8 mouse cellular contexts compared by ENCODE assay signal in genomic region chr8:71462786-71463185, GRCm38 (mm10). TPM values are rescaled to one million over a fixed set of nuclear protein-coding genes. Genes with fewer than 3 reads are reported as not detected.
DNase-seq lines count a peak whose midpoint lies in the region; ATAC-seq and TF ChIP-seq lines count a peak whose summit lies in the region.

No protein-coding gene starts in this region.

- no peaks in the 10 kb centered on the region for H3K27me3 ChIP-seq in embryonic facial prominence, embryonic 15.5 days
- no peaks in the 10 kb centered on the region for H3K27me3 ChIP-seq in hindbrain, embryonic 14.5 days (ENCODE audit: control insufficient read depth, insufficient read depth, low read length)
- no peaks in the 10 kb centered on the region for H3K27me3 ChIP-seq in limb, embryonic 13.5 days
- no peaks in the 10 kb centered on the region for H3K27me3 ChIP-seq in midbrain, embryonic 14.5 days (ENCODE audit: control insufficient read depth, insufficient read depth, low read length)
- H3K27me3 ChIP-seq in thymus, adult 2 months (ENCODE audit: control insufficient read depth, insufficient read depth, low read length), result no peaks in the 10 kb centered on the region

- H3K36me3 ChIP-seq in embryonic facial prominence, embryonic 15.5 days, result peaks cover 34% of the 10 kb centered on the region
- peaks cover 35% of the 10 kb centered on the region for H3K36me3 ChIP-seq in hindbrain, embryonic 14.5 days (replicated peaks; ENCODE audit: control insufficient read depth, insufficient read depth)
- H3K36me3 ChIP-seq in limb, embryonic 13.5 days, result peaks cover 38% of the 10 kb centered on the region
- H3K36me3 ChIP-seq in midbrain, embryonic 14.5 days (ENCODE audit: control insufficient read depth, insufficient read depth, low read length), result peaks cover 37% of the 10 kb centered on the region
- H3K36me3 ChIP-seq in thymus, adult 2 months (ENCODE audit: control insufficient read depth, insufficient read depth, low read length), result peaks cover 31% of the 10 kb centered on the region

- TF ChIP-seq POLR2A in thymus, adult 2 months (IDR thresholded peaks at IDR 0.05; ENCODE audit: control insufficient read depth, extremely low read depth, insufficient read depth, low read length, poor library complexity), result peak; percentile 22; the same call in 1 of the 2 replicates

- peaks cover 40% of the 10 kb centered on the region for H3K4me1 ChIP-seq in embryonic facial prominence, embryonic 15.5 days
- H3K4me1 ChIP-seq in hindbrain, embryonic 14.5 days (replicated peaks; ENCODE audit: control insufficient read depth, insufficient read depth, low read length), result peaks cover 24% of the 10 kb centered on the region
- H3K4me1 ChIP-seq in limb, embryonic 13.5 days, result peaks cover 35% of the 10 kb centered on the region
- H3K4me1 ChIP-seq in midbrain, embryonic 14.5 days (ENCODE audit: control insufficient read depth, insufficient read depth, low read length), result peaks cover 33% of the 10 kb centered on the region
- peaks cover 30% of the 10 kb centered on the region for H3K4me1 ChIP-seq in thymus, adult 2 months (replicated peaks; ENCODE audit: control insufficient read depth, insufficient read depth, low read length)

- peak; percentile 52; the same call in 1 of the 2 replicates for TF ChIP-seq CTCF in thymus, adult 2 months (IDR thresholded peaks at IDR 0.05; ENCODE audit: borderline replicate concordance, control insufficient read depth, extremely low read depth, insufficient read depth, low read length, poor library complexity)

- H3K9me3 ChIP-seq in embryonic facial prominence, embryonic 15.5 days (replicated peaks), result no peaks in the 10 kb centered on the region
- H3K9me3 ChIP-seq in hindbrain, embryonic 14.5 days (ENCODE audit: control insufficient read depth, low read length), result no peaks in the 10 kb centered on the region
- no peaks in the 10 kb centered on the region for H3K9me3 ChIP-seq in limb, embryonic 13.5 days
- no peaks in the 10 kb centered on the region for H3K9me3 ChIP-seq in midbrain, embryonic 14.5 days (ENCODE audit: control insufficient read depth, low read length)

- WGBS in embryonic facial prominence, embryonic 15.5 days, result 5% methylated on average over 16 of the region's 16 CpGs
- 2% methylated on average over 16 of the region's 16 CpGs for WGBS in hindbrain, embryonic 14.5 days
- WGBS in limb, embryonic 13.5 days, result 5% methylated on average over 16 of the region's 16 CpGs
- 3% methylated on average over 16 of the region's 16 CpGs for WGBS in midbrain, embryonic 14.5 days
- WGBS in thymus, adult 2 months, result under 1% methylated on average over 16 of the region's 16 CpGs

- H3K27ac ChIP-seq in embryonic facial prominence, embryonic 15.5 days (replicated peaks), result 0 out of 2 replicates have a peak overlapping the region, but pooled peaks have one; percentile 94
- H3K27ac ChIP-seq in hindbrain, embryonic 14.5 days, result peak overlapping the region; percentile 64
- no peak overlapping the region for H3K27ac ChIP-seq in limb, embryonic 13.5 days
- H3K27ac ChIP-seq in midbrain, embryonic 14.5 days (replicated peaks; ENCODE audit: low read depth, low read length), result peak overlapping the region; percentile 82
- peak overlapping the region; percentile 90 for H3K27ac ChIP-seq in thymus, adult 2 months (ENCODE audit: control insufficient read depth, insufficient read depth, low read length)

- peak overlapping the region; percentile 84 for H3K4me2 ChIP-seq in embryonic facial prominence, embryonic 15.5 days (replicated peaks)
- peak overlapping the region; percentile 74 for H3K4me2 ChIP-seq in hindbrain, embryonic 14.5 days (replicated peaks)
- H3K4me2 ChIP-seq in limb, embryonic 13.5 days (replicated peaks), result peak overlapping the region; percentile 92
- H3K4me2 ChIP-seq in midbrain, embryonic 14.5 days (ENCODE audit: low read length), result peak overlapping the region; percentile 89

- peak overlapping the region; percentile 94 for H3K4me3 ChIP-seq in embryonic facial prominence, embryonic 15.5 days (replicated peaks)
- peak overlapping the region; percentile 54 for H3K4me3 ChIP-seq in hindbrain, embryonic 14.5 days (replicated peaks; ENCODE audit: low read length)
- H3K4me3 ChIP-seq in limb, embryonic 13.5 days, result peak overlapping the region; percentile 87
- H3K4me3 ChIP-seq in midbrain, embryonic 14.5 days (replicated peaks; ENCODE audit: low read depth, low read length), result peak overlapping the region; percentile 87
- H3K4me3 ChIP-seq in thymus, adult 2 months (ENCODE audit: control insufficient read depth, insufficient read depth, low read length), result peak overlapping the region; percentile 89

- peak overlapping the region; percentile 79 for H3K9ac ChIP-seq in embryonic facial prominence, embryonic 15.5 days
- peak overlapping the region; percentile 78 for H3K9ac ChIP-seq in hindbrain, embryonic 14.5 days
- H3K9ac ChIP-seq in limb, embryonic 13.5 days, result peak overlapping the region; percentile 88
- H3K9ac ChIP-seq in midbrain, embryonic 14.5 days (replicated peaks; ENCODE audit: low read length), result peak overlapping the region; percentile 89

- no peak for DNase-seq in frontal cortex, postnatal 14 days (ENCODE audit: low spot score in 2 of 2)
- peak; percentile 78 for DNase-seq in adrenal gland, postnatal 14 days
- DNase-seq in hindbrain, embryonic 14.5 days (ENCODE audit: low spot score), result no peak
- DNase-seq in midbrain, embryonic 14.5 days, result peak; percentile 62
- peak; percentile 84 for DNase-seq in thymus, adult 2 months

- peak; percentile 31 for ATAC-seq in frontal cortex, adult (ENCODE audit: low TSS enrichment)
- ATAC-seq in embryonic facial prominence, embryonic 15.5 days (ENCODE audit: insufficient number of reproducible peaks, low FRiP score, low TSS enrichment, low read depth), result no peak
- no peak for ATAC-seq in hindbrain, embryonic 14.5 days (ENCODE audit: low FRiP score)
- ATAC-seq in limb, embryonic 13.5 days (ENCODE audit: low FRiP score, low read depth), result no peak
- no peak for ATAC-seq in midbrain, embryonic 14.5 days (ENCODE audit: low FRiP score, low TSS enrichment)

RNA-seq across cellular contexts. Expression of gene Abhd8, which starts 0.7 kb away (rescaled TPM):
- 43.3 and 44.7 TPM in 2 replicates for total RNA-seq in adrenal gland, postnatal 14 days (2021)
- polyA plus RNA-seq in embryonic facial prominence, embryonic 15.5 days (2015; fragmentation: Nextera tagmentation; extraction: Ambion mirVana), result 73.2 and 77.0 TPM in 2 replicates
- 125 and 126 TPM in 2 replicates for polyA plus RNA-seq in hindbrain, embryonic 14.5 days (2014; fragmentation: Nextera tagmentation; extraction: Ambion mirVana)
- polyA plus RNA-seq in limb, embryonic 13.5 days (2015; fragmentation: Nextera tagmentation; extraction: Ambion mirVana), result 75.2 and 75.7 TPM in 2 replicates
- polyA plus RNA-seq in midbrain, embryonic 14.5 days (2014; fragmentation: Nextera tagmentation; extraction: Ambion mirVana), result 119 and 133 TPM in 2 replicates
- 282 and 336 TPM in 2 replicates for polyA plus RNA-seq in thymus, adult 2 months (2012; rRNA removed)

RNA-seq across cellular contexts. Expression of gene Mrpl34, which starts 2.0 kb away (rescaled TPM):
- 145 and 164 TPM in 2 replicates for total RNA-seq in adrenal gland, postnatal 14 days (2021)
- polyA plus RNA-seq in embryonic facial prominence, embryonic 15.5 days (2015; fragmentation: Nextera tagmentation; extraction: Ambion mirVana), result 115 and 122 TPM in 2 replicates
- 158 and 195 TPM in 2 replicates for polyA plus RNA-seq in hindbrain, embryonic 14.5 days (2014; fragmentation: Nextera tagmentation; extraction: Ambion mirVana)
- polyA plus RNA-seq in limb, embryonic 13.5 days (2015; fragmentation: Nextera tagmentation; extraction: Ambion mirVana), result 151 and 152 TPM in 2 replicates
- polyA plus RNA-seq in midbrain, embryonic 14.5 days (2014; fragmentation: Nextera tagmentation; extraction: Ambion mirVana), result 199 and 222 TPM in 2 replicates
- polyA plus RNA-seq in thymus, adult 2 months (2012; rRNA removed), result 119 and 125 TPM in 2 replicates

RNA-seq across cellular contexts. Expression of gene Dda1, which starts 6.2 kb away (rescaled TPM):
- total RNA-seq in adrenal gland, postnatal 14 days (2021), result 54.4 and 57.8 TPM in 2 replicates
- polyA plus RNA-seq in embryonic facial prominence, embryonic 15.5 days (2015; fragmentation: Nextera tagmentation; extraction: Ambion mirVana), result 105 and 112 TPM in 2 replicates
- 218 and 236 TPM in 2 replicates for polyA plus RNA-seq in hindbrain, embryonic 14.5 days (2014; fragmentation: Nextera tagmentation; extraction: Ambion mirVana)
- polyA plus RNA-seq in limb, embryonic 13.5 days (2015; fragmentation: Nextera tagmentation; extraction: Ambion mirVana), result 98.8 and 105 TPM in 2 replicates
- polyA plus RNA-seq in midbrain, embryonic 14.5 days (2014; fragmentation: Nextera tagmentation; extraction: Ambion mirVana), result 213 and 233 TPM in 2 replicates
- 201 and 216 TPM in 2 replicates for polyA plus RNA-seq in thymus, adult 2 months (2012; rRNA removed)

RNA-seq across cellular contexts. Expression of gene Ano8, which starts 23.0 kb away (rescaled TPM):
- 14.8 and 17.2 TPM in 2 replicates for total RNA-seq in adrenal gland, postnatal 14 days (2021)
- polyA plus RNA-seq in embryonic facial prominence, embryonic 15.5 days (2015; fragmentation: Nextera tagmentation; extraction: Ambion mirVana), result 3.0 and 3.7 TPM in 2 replicates
- 8.5 and 10.6 TPM in 2 replicates for polyA plus RNA-seq in hindbrain, embryonic 14.5 days (2014; fragmentation: Nextera tagmentation; extraction: Ambion mirVana)
- polyA plus RNA-seq in limb, embryonic 13.5 days (2015; fragmentation: Nextera tagmentation; extraction: Ambion mirVana), result 1.5 and 1.7 TPM in 2 replicates
- polyA plus RNA-seq in midbrain, embryonic 14.5 days (2014; fragmentation: Nextera tagmentation; extraction: Ambion mirVana), result 7.7 and 9.4 TPM in 2 replicates
- 34.8 and 40.7 TPM in 2 replicates for polyA plus RNA-seq in thymus, adult 2 months (2012; rRNA removed)

RNA-seq across cellular contexts. Expression of gene Gtpbp3, which starts 25.1 kb away (rescaled TPM):
- total RNA-seq in adrenal gland, postnatal 14 days (2021), result 20.0 and 21.5 TPM in 2 replicates
- polyA plus RNA-seq in embryonic facial prominence, embryonic 15.5 days (2015; fragmentation: Nextera tagmentation; extraction: Ambion mirVana), result 15.9 and 17.3 TPM in 2 replicates
- 4.7 and 7.3 TPM in 2 replicates for polyA plus RNA-seq in hindbrain, embryonic 14.5 days (2014; fragmentation: Nextera tagmentation; extraction: Ambion mirVana)
- polyA plus RNA-seq in limb, embryonic 13.5 days (2015; fragmentation: Nextera tagmentation; extraction: Ambion mirVana), result 23.6 and 25.0 TPM in 2 replicates
- polyA plus RNA-seq in midbrain, embryonic 14.5 days (2014; fragmentation: Nextera tagmentation; extraction: Ambion mirVana), result 4.9 and 5.2 TPM in 2 replicates
- polyA plus RNA-seq in thymus, adult 2 months (2012; rRNA removed), result 56.8 and 58.7 TPM in 2 replicates

Comparison
In these comparisons a context has a peak if more than half of its experiments do, and no peak if none do; other contexts are left out.
1. DNase-seq: peak in adrenal gland, postnatal 14 days (single experiment), midbrain, embryonic 14.5 days (single experiment) and thymus, adult 2 months (single experiment); none in frontal cortex, postnatal 14 days (0 of 2) and hindbrain, embryonic 14.5 days (single experiment).
2. Peak in every context shown above with its lines, with median percentiles within 50 percentile points of each other: H3K4me2 ChIP-seq, H3K4me3 ChIP-seq and H3K9ac ChIP-seq.